ENCODE assay signal across 8 mouse cellular contexts in the genomic region with DNA sequence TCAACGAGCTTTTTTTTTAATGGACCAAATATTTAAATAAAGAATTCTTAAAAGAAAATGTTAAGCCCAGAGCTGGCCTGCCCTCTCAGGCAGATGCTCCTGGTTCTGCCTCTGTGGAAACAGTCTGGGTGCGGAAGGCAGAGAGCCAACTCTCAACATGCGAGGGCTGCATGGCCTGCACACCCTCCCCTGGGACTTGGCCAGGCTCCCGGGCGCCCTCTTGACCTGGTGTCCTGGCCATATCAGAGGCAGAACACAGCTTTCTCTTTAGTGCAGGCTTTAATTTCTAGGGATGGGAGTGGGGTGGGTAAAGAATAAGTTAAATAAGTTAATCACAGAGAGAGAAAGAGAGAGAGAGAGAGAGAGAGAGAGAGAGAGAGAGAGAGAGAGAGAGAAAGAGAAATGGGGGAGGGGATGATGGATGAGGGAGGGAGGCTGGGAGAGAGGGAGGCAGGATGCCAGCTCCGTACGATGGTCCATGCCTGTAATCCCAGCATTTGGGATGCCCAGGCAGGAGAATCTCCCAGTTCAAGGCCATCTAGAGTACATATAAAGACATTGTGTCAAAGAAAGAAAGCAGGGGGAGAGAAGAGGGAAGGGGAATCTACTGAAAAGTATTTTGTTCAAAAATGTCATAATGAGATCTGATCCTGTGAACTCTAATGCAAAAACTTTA.
DNase-seq lines count a peak whose midpoint lies in the region.

No protein-coding gene starts in this region.

- no peaks in the 10 kb centered on the region for H3K36me3 ChIP-seq in embryonic facial prominence, embryonic 10.5 days (replicated peaks)

- DNase-seq in left cerebral cortex, postnatal 25 days (ENCODE audit: low spot score in 2 of 2), result peak; percentile 18 to 25
- no peak for DNase-seq in left cerebral cortex, adult 11 months (ENCODE audit: low spot score)
- peak; percentile 19 for DNase-seq in brain, adult 2 months (ENCODE audit: low read depth, low spot score)
- peak; percentile 35 for DNase-seq in heart, postnatal 25 days (ENCODE audit: low spot score)
- DNase-seq in kidney, postnatal 25 days, result peak; percentile 95 to 96
- peak; percentile 32 for DNase-seq in mesoderm, embryonic 11.5 days (ENCODE audit: low read depth, low spot score)
- no peak for DNase-seq in c-Kit-positive CD71-positive TER-119-positive erythroid progenitor cells, embryonic 14.5 days (ENCODE audit: low spot score)
- DNase-seq in embryonic facial prominence, embryonic 10.5 days (ENCODE audit: low spot score), result no peak

- 52% methylated on average over 7 of the region's 7 CpGs for WGBS in embryonic facial prominence, embryonic 10.5 days

- no peaks in the 10 kb centered on the region for H3K9me3 ChIP-seq in embryonic facial prominence, embryonic 10.5 days

- no peaks in the 10 kb centered on the region for H3K27me3 ChIP-seq in embryonic facial prominence, embryonic 10.5 days (replicated peaks; ENCODE audit: low read depth, poor library complexity, severe bottlenecking)

- H3K4me1 ChIP-seq in embryonic facial prominence, embryonic 10.5 days, result peaks cover 12% of the 10 kb centered on the region

- H3K4me3 ChIP-seq in embryonic facial prominence, embryonic 10.5 days, result no peak overlapping the region

- no peak overlapping the region for H3K27ac ChIP-seq in embryonic facial prominence, embryonic 10.5 days (replicated peaks)

- intact Hi-C loops in left cerebral cortex, postnatal 25 days (cut with DNase I), result no loop called here
- intact Hi-C loops in heart, postnatal 25 days (cut with DNase I), result no loop called here

Comparison
In these comparisons a context has a peak if more than half of its experiments do, and no peak if none do; other contexts are left out.
1. DNase-seq: peak in left cerebral cortex, postnatal 25 days (2 of 2), brain, adult 2 months (single experiment), heart, postnatal 25 days (single experiment), kidney, postnatal 25 days (2 of 2) and mesoderm, embryonic 11.5 days (single experiment); none in left cerebral cortex, adult 11 months (single experiment), c-Kit-positive CD71-positive TER-119-positive erythroid progenitor cells, embryonic 14.5 days (single experiment) and embryonic facial prominence, embryonic 10.5 days (single experiment).